Mouse (Mus musculus) right cerebral cortex, postnatal 36 days (tissue): ENCODE measurements around the gene Oat.

Experiments used
- DNase-seq, 2 experiments: peaks; one replicate each; pipeline ENCODE4 v3.0.0; 2022; ENCODE audit warnings: low spot score in 2 of 2, mixed read lengths in 1 of 2

The Oat gene

GRCm38 (mm10) chr7:132593762-132594161 is 17.6 kb upstream of the Oat start:
- no peak for DNase-seq

DNA sequence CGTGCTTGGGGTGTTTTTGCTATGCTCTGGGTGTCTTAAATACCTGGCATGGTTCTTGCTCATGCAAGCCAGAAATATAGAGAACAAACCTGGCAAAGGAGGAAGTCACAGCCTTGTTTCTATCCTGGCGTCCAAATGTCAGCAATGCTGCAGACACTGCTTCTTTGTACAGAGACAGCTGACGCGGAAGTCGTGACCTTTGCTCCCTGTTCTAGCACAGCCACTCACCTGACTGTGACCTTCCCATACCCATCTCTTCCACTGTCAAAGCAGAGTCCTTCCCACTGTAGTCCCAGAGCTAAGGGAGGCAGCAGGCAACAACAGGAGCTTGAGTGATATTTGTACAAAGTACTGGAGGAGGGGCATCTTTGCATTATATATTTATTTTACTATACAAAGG is 13.4 kb upstream of the Oat start:
- DNase-seq = no peak

DNA sequence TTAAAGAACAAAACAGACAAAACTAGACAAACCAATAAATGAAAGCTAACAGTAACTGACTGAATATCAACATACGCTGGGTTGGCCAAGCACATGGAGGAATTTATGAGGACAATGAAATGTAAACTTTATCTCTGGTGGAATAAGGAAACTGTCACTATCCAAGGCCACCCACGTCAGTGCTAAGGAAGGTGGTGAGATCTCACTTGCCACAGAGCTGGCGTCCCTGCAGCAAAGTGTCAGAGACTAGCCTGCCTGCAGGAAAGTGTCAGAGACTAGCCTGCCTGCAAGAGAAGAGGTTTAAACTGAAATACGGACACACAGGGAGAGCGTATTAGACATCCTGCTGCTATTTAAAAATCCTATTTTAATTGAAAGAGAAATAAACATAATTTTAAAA is 11.0 kb upstream of the Oat start:
- DNase-seq = no peak

DNA sequence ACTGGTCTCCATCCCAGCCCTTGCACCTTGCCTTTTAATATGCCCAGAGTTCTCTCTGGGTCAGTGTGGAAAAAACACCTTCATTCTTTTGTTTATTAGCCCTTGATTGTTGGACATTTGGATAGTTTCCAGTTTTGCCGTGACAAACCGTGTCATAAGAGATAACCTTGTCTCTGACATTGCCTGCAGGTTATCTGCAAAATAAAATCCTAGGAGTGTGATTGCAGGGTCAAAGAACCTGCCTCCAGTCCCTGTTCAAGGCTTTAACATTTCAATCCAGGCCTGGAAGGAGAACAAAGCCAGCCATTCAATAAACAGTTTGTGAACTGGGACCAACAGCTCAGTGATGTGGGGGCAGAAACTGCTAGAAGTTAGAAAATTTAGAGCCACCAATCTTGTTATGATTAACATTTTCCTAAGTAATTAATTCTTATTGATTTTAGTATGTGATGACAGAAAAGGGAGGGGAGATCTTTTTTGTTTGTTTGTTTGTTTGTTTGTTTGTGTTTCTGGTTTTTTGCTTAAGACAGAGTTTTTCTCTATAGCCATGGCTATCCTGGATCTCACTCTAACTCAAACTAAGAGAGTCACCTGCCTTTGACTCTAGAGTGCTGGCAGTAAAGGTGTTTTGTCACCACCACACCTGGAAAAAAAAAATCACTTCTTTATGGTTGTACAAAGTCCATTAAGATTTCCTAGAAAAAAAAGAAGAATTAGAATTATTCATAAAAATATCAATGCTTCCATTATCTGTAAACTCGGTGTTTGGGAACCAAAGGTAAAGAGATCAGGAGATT is 9.7 kb upstream of the Oat start:
- DNase-seq = no peak

- no peak for DNase-seq
Measured at GRCm38 (mm10) chr7:132581441-132581840, 5.2 kb upstream of the Oat start.

GRCm38 (mm10) chr7:132580511-132580910 is 4.3 kb upstream of the Oat start:
- DNase-seq = no peak

- no peak for DNase-seq
Measured at GRCm38 (mm10) chr7:132576891-132577290, 693 bp upstream of the Oat start.

DNA sequence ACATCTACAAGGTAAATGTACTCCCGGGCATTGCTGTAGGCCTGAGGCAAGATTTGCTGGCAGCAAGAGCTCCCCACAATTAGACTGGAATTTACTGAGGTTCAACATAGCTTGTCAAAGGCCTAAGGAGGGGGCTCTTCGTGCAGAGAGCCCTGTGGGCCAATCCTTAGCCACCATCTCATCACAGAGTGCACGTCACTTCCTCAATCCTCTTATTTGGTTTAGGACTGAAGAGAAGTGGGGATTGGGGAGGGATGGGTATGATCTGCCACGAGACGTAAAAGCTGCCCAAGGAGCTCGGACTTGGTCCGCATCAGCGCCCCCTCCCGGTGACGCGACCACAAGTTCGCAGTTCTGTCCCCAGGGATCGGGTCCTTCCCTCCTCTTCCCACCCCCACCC is 575 bp downstream of the Oat start:
- peak; percentile 80 to 86 for DNase-seq

DNA sequence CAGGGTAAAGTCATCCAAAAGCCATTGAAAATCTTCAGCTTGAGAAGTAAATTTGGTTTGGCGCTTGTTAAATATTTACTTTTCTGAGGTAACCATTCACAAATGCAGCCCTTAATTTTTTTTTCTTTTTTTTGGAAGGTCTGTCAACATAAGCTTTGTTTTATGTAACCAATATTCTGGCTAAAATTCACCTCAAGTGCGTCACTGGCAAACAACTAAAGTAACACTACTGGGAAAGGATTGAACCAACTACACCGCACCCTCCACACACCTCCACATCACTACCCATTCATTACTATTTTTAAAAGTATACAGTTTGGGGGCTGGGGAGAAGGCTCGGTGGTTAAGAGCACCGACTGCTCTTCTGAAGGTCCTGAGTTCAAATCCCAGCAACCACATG is 1.6 kb downstream of the Oat start:
- no peak for DNase-seq

DNA sequence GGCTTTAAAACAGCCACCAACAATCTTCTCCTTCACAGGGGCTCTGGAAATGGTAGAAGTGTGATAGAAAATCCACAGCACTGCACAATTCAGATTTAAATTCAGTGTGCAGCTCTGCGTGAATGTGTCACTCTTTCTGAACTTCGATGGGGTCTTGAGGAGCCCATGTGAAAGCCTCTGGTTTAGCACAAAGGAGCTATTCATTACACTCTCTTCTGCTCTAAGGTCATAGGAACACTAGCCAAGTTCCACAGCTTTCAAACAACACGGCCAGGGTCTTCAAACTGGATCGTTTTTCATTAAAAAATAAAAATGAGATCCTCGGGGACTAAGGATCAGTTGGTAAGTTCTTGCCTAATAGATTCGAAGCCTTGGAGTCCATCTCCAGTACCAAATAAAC is 3.0 kb downstream of the Oat start:
- DNase-seq = no peak

DNA sequence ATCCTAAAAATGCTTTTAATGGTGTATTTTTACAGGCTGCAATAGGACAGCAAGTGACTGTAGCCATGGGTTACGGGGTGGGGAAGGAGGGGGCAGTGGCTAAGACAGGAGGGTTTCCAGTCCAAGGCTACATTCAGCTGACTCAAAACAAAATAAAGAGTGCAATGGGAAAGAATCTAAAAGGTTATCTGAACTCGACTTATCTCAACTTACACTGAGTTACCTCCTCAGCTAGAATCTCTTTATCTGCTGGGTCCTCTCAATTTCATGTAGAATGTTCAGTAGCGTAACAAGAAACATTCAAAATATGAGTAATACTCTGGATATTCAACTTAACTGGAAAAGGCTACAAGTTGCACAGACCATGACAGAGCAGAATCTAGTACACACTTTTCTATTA is 3.5 kb downstream of the Oat start:
- DNase-seq = no peak

DNA sequence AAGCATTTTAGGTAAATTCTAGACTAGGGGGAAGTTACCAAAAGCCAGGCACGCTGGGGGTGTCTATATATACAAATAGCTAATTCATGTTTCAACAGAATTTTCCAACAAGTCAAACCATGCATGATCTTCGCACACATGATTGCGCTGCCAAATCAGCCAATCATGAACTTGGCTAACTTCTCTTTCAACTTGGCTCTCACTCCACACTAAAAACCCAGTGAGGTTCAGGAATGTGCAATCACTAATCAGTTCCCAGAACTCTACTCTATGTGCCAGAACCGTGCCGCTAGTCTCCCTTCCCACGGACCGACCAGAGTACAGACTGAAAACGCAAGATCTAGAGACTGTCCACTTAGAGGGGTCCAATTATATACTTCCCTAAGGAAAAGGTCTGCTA is 4.7 kb downstream of the Oat start:
- DNase-seq = no peak

- DNase-seq = no peak
Measured at GRCm38 (mm10) chr7:132570071-132570470, 6.1 kb downstream of the Oat start.

DNA sequence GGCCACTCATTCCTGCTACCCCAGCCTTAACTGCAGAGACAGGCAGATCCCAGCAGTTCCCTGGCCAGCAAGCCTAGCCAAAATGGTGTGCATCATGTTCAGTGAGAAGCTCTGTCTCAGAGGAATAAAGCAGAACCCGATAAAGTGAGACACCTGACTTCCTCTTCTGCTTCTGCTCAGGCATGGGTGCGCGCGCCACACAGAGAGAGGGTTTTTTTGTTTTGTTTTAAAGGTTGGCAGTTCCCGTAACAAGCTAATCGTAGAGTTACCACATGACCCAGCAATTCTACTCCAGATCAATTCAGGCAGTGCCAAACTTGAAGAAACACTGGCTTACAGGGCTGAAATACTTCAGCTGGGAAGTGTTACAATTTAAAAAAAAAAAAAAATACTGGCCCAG is 7.4 kb downstream of the Oat start:
- DNase-seq = no peak

GRCm38 (mm10) chr7:132565831-132566230 is 10.4 kb downstream of the Oat start:
- no peak for DNase-seq

- no peak for DNase-seq
Measured at GRCm38 (mm10) chr7:132559138-132559766, 16.9 kb downstream of the Oat start.

DNA sequence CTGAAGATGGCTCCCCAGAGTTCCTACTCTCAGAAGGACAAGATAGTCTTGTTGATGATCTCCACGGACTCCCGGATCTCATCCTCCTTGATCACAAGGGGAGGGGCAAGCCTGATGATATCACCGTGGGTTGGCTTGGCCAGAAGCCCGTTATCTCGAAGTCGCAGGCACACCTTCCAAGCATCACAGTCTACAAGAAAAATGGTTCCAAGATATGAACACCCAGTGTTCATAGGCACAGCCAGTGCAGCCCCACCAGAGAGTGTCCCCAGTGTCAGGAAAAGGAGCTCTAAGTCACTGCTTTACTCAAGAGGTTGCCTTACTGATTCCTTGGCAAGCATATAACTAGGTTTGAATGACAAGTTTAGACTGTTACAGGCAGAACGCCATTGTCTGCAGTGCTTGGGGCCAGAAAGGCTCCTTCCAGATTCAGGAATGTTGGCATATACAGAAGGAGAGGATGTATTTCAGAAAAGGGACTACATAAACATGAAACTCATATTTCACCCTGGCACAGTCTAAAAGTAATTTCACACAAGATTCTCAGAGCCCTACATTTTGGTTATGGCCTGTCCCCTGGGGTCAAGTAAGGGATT is 18.0 kb downstream of the Oat start:
- no peak for DNase-seq

GRCm38 (mm10) chr7:132556575-132556974 is 19.6 kb downstream of the Oat start:
- DNase-seq = no peak

- DNase-seq = no peak
Measured at GRCm38 (mm10) chr7:132555911-132556310, 20.3 kb downstream of the Oat start.

DNA sequence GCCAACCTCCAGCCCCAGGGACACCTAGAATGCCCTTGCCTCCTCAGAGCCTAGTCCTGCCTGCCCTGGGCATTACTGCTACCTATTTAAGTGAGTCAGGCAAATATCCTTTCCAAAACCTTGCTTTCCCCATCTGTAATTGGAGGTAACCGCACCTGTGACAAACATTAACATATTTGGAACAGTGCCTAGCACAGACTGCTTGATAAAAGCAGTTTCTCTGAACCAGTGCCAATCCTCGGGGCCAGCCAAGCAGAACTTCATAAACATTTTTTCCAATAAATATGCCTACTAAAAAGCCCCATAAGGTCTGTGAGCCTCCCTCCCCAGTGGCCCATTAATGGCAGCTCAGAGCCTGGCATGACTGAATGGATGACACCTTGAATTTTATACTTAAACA is 22.1 kb downstream of the Oat start:
- DNase-seq = no peak

GRCm38 (mm10) chr7:132551351-132552126 is 24.7 kb downstream of the Oat start:
- peak; percentile 93 for DNase-seq

DNA sequence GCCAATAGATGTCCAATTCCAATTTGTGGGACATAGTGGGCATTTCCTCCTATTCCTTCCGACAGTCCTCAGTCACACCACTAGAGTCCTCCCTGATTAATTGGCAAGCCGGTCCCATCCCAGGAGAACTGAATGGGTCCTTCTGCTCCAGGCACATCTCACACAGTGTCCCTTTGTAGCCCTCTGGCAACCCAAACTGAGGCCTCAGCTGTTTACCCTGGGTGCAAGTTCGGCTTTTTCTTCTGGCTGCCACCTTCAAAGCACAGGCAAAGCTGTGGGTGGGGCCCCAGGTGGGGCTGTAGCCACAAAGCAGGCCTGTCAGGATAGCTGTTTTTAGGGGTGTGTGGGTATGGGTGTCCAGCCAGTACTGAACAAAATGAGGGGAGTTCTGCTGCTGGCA is 29.1 kb downstream of the Oat start:
- DNase-seq = no peak
